Mouse (Mus musculus) intestine, embryonic 16.5 days (tissue): ENCODE measurements around the gene Ctu2. TPM values are rescaled to one million over a fixed set of nuclear protein-coding genes. Genes with fewer than 3 reads are reported as not detected.

ENCODE experiments used
- ATAC-seq: fragments of 200-750 bp; cut with Nextera tagmentation; 2 replicates; pipeline ENCODE4 v1.8.0; 2017; ENCODE audit warnings: moderate TSS enrichment, moderate library complexity
- H3K27ac ChIP-seq: fragments of 300-500 bp; sonication (generic); 2 replicates; pipeline ENCODE4 v1.5.1; 2014; ENCODE audit warnings: mild to moderate bottlenecking, low read length
- H3K27me3 ChIP-seq: fragments of 300-500 bp; sonication (generic); replicated peaks from 2 replicates; pipeline ENCODE4 v1.6.1; 2014; ENCODE audit warnings: low read length, control low read depth, mixed read lengths; ENCODE audit not compliant: control insufficient read depth, insufficient read depth
- H3K36me3 ChIP-seq: fragments of 300-500 bp; sonication (generic); 2 replicates; pipeline ENCODE4 v1.6.1; 2014; ENCODE audit warnings: low read length, control low read depth; ENCODE audit not compliant: control insufficient read depth, insufficient read depth
- H3K4me1 ChIP-seq: fragments of 300-500 bp; sonication (generic); 2 replicates; pipeline ENCODE4 v1.6.1; 2014; ENCODE audit warnings: low read length, control low read depth, mixed read lengths; ENCODE audit not compliant: control insufficient read depth, insufficient read depth
- H3K4me2 ChIP-seq: fragments of 300-500 bp; sonication (generic); 2 replicates; pipeline ENCODE4 v1.6.1; 2014; ENCODE audit warnings: low read depth, low read length, control low read depth
- H3K4me3 ChIP-seq: fragments of 300-500 bp; sonication (generic); 2 replicates; pipeline ENCODE4 v1.5.1; 2014; ENCODE audit warnings: mild to moderate bottlenecking, low read length
- H3K9ac ChIP-seq: fragments of 300-500 bp; sonication (generic); 2 replicates; pipeline ENCODE4 v1.6.1; 2014; ENCODE audit warnings: low read depth, low read length
- H3K9me3 ChIP-seq: fragments of 300-500 bp; sonication (generic); 2 replicates; pipeline ENCODE4 v1.6.1; 2016; ENCODE audit warnings: low read length, control low read depth; ENCODE audit not compliant: control insufficient read depth
- WGBS: fragments of 180-500 bp; shearing (Covaris S2); extraction: QIAGEN DNeasy Blood & Tissue Kit; methylation state at CpG from one replicate; pipeline ENCODE4 v1.1.7; 2014; 5-methylcytosine and 5-hydroxymethylcytosine counted together
- polyA plus RNA-seq: library from polyadenylated mRNA; unstranded; fragments of >200 nt; fragmentation: Nextera tagmentation; extraction: Ambion mirVana; gene quantifications from 2 replicates; pipeline ENCODE4 v1.2.1, GENCODE M21; 2015

Gene Ctu2
- polyA plus RNA-seq, 1 experiment from 2014 or later, result 43.6 TPM

DNA sequence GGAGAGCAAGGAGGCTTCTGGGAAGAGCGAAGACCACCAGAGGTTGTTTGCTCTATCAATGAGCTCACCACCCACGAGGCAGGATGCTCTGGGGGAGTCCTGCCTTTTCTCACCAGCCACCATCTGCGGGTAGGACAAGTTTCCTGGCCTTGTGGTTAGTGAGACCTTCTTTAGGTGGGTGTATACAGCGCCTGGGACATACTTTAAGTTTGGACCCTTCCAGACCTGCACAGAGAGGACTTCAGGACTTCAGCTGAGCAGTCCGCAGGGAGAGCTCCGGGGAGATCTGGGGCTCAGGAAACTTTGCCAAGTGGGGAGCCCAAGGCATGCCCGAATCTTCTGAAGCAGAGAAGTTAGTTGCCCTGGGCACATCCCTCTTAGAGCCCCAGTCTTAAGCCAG lies 16.0 kb upstream of the Ctu2 start:
- 20% methylated on average over 7 of the region's 7 CpGs for WGBS
- ATAC-seq, result no peak
- Histone ChIP-seq H3K27ac (no peak overlapping the region), H3K36me3 (no peaks in the 10 kb centered on the region), H3K9me3 (no peaks in the 10 kb centered on the region), H3K9ac (no peak overlapping the region; the same call in 1 of the 2 replicates), H3K4me3 (peak overlapping the region; percentile 41; the same call in 1 of the 2 replicates), H3K4me2 (peak overlapping the region; percentile 68), H3K27me3 (peaks cover 11% of the 10 kb centered on the region; the same call in 1 of the 2 replicates), H3K4me1 (peaks cover 14% of the 10 kb centered on the region; the same call in 1 of the 2 replicates)

GRCm38 (mm10) chr8:122460524-122461472 lies 15.1 kb upstream of the Ctu2 start, which contains the start of gene Snai3:
TSS of gene Snai3 (minus strand) at chr8:122460733.
- peaks cover 3% of the 10 kb centered on the region for H3K36me3 ChIP-seq
- ATAC-seq, result peak; percentile 96
- H3K9me3 ChIP-seq, result no peaks in the 10 kb centered on the region
- peak within 1 kb of the TSS; percentile 63 for H3K9ac ChIP-seq
- peak within 1 kb of the TSS; percentile 68 for H3K4me2 ChIP-seq
- 2% methylated on average over 56 of the region's 56 CpGs for whole genome bisulfite sequencing
- peaks cover 11% of the 10 kb centered on the region; the same call in 1 of the 2 replicates for H3K27me3 ChIP-seq
- peak within 1 kb of the TSS; percentile 41 for H3K4me3 ChIP-seq
- H3K27ac ChIP-seq, result no peak within 1 kb of the TSS
- H3K4me1 ChIP-seq, result peaks cover 14% of the 10 kb centered on the region; the same call in 1 of the 2 replicates

DNA sequence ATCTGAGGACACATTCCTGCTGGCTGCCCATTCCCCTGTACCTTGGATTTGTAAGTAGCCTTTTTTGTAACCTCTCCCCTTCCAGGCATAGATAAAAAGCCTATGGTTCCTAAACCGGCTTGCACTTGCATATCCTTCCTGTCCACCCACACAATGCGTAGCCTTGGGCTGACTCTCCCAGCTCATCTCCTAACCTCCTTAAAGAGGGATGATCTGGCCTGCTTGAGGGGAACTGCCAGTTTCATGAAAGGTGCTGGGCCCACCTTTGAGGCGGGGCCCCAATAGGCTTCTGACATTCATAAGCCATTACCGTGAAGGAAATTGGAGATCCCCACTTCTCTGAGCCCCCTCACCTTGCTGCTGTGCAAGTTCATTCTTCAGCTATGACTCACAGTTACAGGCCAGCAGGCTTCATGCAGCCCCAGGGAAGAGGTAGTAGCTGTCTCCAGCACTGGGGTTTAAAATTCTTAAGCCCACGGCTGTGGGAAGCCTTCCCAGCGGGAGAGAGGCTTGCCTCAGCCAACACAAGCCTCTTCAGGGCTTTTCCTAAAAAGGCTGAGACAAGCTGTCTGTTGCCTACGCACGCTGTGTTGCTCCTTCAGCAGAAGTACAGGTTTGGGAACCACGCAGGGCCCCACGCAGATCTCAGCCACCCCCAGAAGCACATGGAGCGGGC lies 14.3 kb upstream of the Ctu2 start:
- 71% methylated on average over 11 of the region's 11 CpGs for WGBS

GRCm38 (mm10) chr8:122462510-122462909 lies 13.4 kb upstream of the Ctu2 start:
- WGBS, result 76% methylated on average over 8 of the region's 8 CpGs
- H3K4me1 ChIP-seq, result peaks cover 14% of the 10 kb centered on the region; the same call in 1 of the 2 replicates
- no peak overlapping the region for H3K4me3 ChIP-seq
- H3K27ac ChIP-seq, result no peak overlapping the region
- no peaks in the 10 kb centered on the region for H3K9me3 ChIP-seq
- H3K27me3 ChIP-seq, result peaks cover 11% of the 10 kb centered on the region; the same call in 1 of the 2 replicates
- H3K4me2 ChIP-seq, result no peak overlapping the region
- H3K36me3 ChIP-seq, result peaks cover 6% of the 10 kb centered on the region
- no peak for ATAC-seq
- H3K9ac ChIP-seq, result no peak overlapping the region

More for the DNA sequence above, 14.3 kb upstream of the Ctu2 start:
- ATAC-seq, result no peak
- Histone ChIP-seq H3K27ac (no peak overlapping the region), H3K9me3 (no peaks in the 10 kb centered on the region), H3K27me3 (peaks cover 11% of the 10 kb centered on the region; the same call in 1 of the 2 replicates), H3K9ac (no peak overlapping the region), H3K4me2 (no peak overlapping the region), H3K36me3 (peaks cover 3% of the 10 kb centered on the region), H3K4me1 (peaks cover 14% of the 10 kb centered on the region; the same call in 1 of the 2 replicates), H3K4me3 (no peak overlapping the region)

- peak; percentile 17; the same call in 1 of the 2 replicates for ATAC-seq
- Histone ChIP-seq H3K4me2 (no peak overlapping the region), H3K36me3 (peaks cover 11% of the 10 kb centered on the region), H3K4me3 (no peak overlapping the region), H3K4me1 (peaks cover 14% of the 10 kb centered on the region; the same call in 1 of the 2 replicates), H3K9ac (peak overlapping the region; percentile 9; the same call in 1 of the 2 replicates), H3K9me3 (no peaks in the 10 kb centered on the region), H3K27ac (no peak overlapping the region), H3K27me3 (peaks cover 11% of the 10 kb centered on the region; the same call in 1 of the 2 replicates)
- WGBS, result 44% methylated on average over 12 of the region's 12 CpGs
These were observed 12.0 kb upstream of the Ctu2 start for GRCm38 (mm10) chr8:122463651-122464640.

GRCm38 (mm10) chr8:122464985-122465384 lies 11.0 kb upstream of the Ctu2 start:
- peaks cover 11% of the 10 kb centered on the region for H3K36me3 ChIP-seq
- no peak overlapping the region for H3K27ac ChIP-seq
- H3K9me3 ChIP-seq, result no peaks in the 10 kb centered on the region
- peaks cover 14% of the 10 kb centered on the region; the same call in 1 of the 2 replicates for H3K4me1 ChIP-seq
- H3K4me3 ChIP-seq, result no peak overlapping the region
- no peak overlapping the region for H3K4me2 ChIP-seq
- no peak overlapping the region for H3K9ac ChIP-seq
- peaks cover 5% of the 10 kb centered on the region; the same call in 1 of the 2 replicates for H3K27me3 ChIP-seq
- no peak for ATAC-seq
- 67% methylated on average over 7 of the region's 7 CpGs for WGBS

GRCm38 (mm10) chr8:122467816-122468215 lies 8.1 kb upstream of the Ctu2 start:
- Histone ChIP-seq H3K4me3 (no peak overlapping the region), H3K36me3 (peaks cover 11% of the 10 kb centered on the region), H3K4me2 (no peak overlapping the region), H3K9me3 (no peaks in the 10 kb centered on the region), H3K27ac (no peak overlapping the region), H3K4me1 (0 out of 2 replicates have a peak, but pooled peaks cover 8% of the 10 kb centered on the region), H3K27me3 (no peaks in the 10 kb centered on the region), H3K9ac (no peak overlapping the region)
- ATAC-seq, result no peak
- WGBS, result 86% methylated on average over 13 of the region's 13 CpGs

- H3K27ac ChIP-seq, result no peak overlapping the region
- ATAC-seq, result no peak
- WGBS, result 71% methylated on average over 6 of the region's 6 CpGs
- H3K4me2 ChIP-seq, result no peak overlapping the region
- H3K4me3 ChIP-seq, result no peak overlapping the region
- H3K9ac ChIP-seq, result no peak overlapping the region
- H3K4me1 ChIP-seq, result peaks cover 1% of the 10 kb centered on the region
- no peaks in the 10 kb centered on the region for H3K9me3 ChIP-seq
- peaks cover 11% of the 10 kb centered on the region for H3K36me3 ChIP-seq
- H3K27me3 ChIP-seq, result no peaks in the 10 kb centered on the region
These were observed 6.5 kb upstream of the Ctu2 start for GRCm38 (mm10) chr8:122469407-122469806.
